Mouse (Mus musculus) liver, embryonic 14.5 days (tissue): ENCODE measurements around the gene Ube2t.

Source experiments
- CTCF ChIP-seq: IDR thresholded peaks from 2 replicates; pipeline ENCODE4 v1.5.1; 2016; ENCODE audit warnings: antibody characterized with exemption, low read depth, control low read depth
- EP300 ChIP-seq: IDR thresholded peaks from 2 replicates; pipeline ENCODE4 v1.6.1; 2016; ENCODE audit warnings: antibody characterized with exemption, low read depth

DNA sequence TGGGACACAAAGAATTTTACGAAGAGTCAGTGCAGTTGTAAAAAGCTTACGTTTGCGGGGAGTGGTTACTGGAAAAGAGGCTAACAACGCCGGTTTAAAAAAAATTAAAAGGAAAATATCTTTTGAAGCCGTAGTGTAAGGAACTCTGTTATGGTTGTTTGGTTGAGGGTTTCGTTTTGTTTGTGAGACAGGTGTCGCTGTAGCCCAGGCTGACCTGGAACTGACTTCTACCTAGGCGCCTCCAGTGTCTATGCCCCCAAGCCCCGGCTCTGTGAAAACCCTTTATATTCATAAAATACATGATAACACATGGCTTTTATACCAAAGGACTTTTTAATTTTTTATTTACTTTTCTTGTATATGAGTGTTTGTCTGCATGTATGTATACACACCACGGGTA is 456 bp downstream of the Ube2t start:
- peak; percentile 56 for TF ChIP-seq CTCF
- no peak for TF ChIP-seq EP300
